Mouse (Mus musculus) kidney, embryonic 14.5 days (tissue): ENCODE results near the gene Fkbp10. TPM values are rescaled to one million over a fixed set of nuclear protein-coding genes. Genes with fewer than 3 reads are reported as not detected.

Source experiments
- ATAC-seq: fragments of 200-750 bp; cut with Nextera tagmentation; 2 replicates; pipeline ENCODE4 v1.8.0; 2017; ENCODE audit warnings: moderate number of reproducible peaks, mild to moderate bottlenecking, moderate TSS enrichment, moderate library complexity; ENCODE audit not compliant: low FRiP score, low TSS enrichment
- H3K27ac ChIP-seq: fragments of 300-500 bp; sonication (generic); 2 replicates; pipeline ENCODE4 v1.5.1; 2014; ENCODE audit warnings: low read depth, mild to moderate bottlenecking, low read length, moderate library complexity, mixed read lengths
- H3K27me3 ChIP-seq: fragments of 300-500 bp; sonication (generic); 2 replicates; pipeline ENCODE4 v1.6.1; 2014; ENCODE audit warnings: mild to moderate bottlenecking, low read length; ENCODE audit not compliant: control insufficient read depth, insufficient read depth
- H3K36me3 ChIP-seq: fragments of 300-500 bp; sonication (generic); 2 replicates; pipeline ENCODE4 v1.6.1; 2014; ENCODE audit warnings: low read length, mixed read lengths; ENCODE audit not compliant: control insufficient read depth, insufficient read depth
- H3K4me1 ChIP-seq: fragments of 300-500 bp; sonication (generic); 2 replicates; pipeline ENCODE4 v1.6.1; 2014; ENCODE audit warnings: low read length, mixed read lengths; ENCODE audit not compliant: control insufficient read depth, insufficient read depth
- H3K4me2 ChIP-seq: fragments of 300-500 bp; sonication (generic); replicated peaks from 2 replicates; pipeline ENCODE4 v1.6.1; 2014; ENCODE audit warnings: low read depth, mild to moderate bottlenecking, low read length
- H3K4me3 ChIP-seq: fragments of 300-500 bp; sonication (generic); 2 replicates; pipeline ENCODE4 v1.5.1; 2014; ENCODE audit warnings: mild to moderate bottlenecking, low read length
- H3K9ac ChIP-seq: fragments of 300-500 bp; sonication (generic); 2 replicates; pipeline ENCODE4 v1.6.1; 2014; ENCODE audit warnings: low read depth, mild to moderate bottlenecking, low read length, moderate library complexity
- H3K9me3 ChIP-seq: fragments of 300-500 bp; sonication (generic); 2 replicates; pipeline ENCODE4 v1.6.1; 2016; ENCODE audit warnings: low read length; ENCODE audit not compliant: control insufficient read depth
- WGBS: fragments of 180-500 bp; shearing (Covaris S2); extraction: QIAGEN DNeasy Blood & Tissue Kit; methylation state at CpG from one replicate; pipeline ENCODE4 v1.1.7; 2014; 5-methylcytosine and 5-hydroxymethylcytosine counted together
- polyA plus RNA-seq: library from polyadenylated mRNA; unstranded; fragments of >200 nt; fragmentation: Nextera tagmentation; extraction: Ambion mirVana; gene quantifications from 2 replicates; pipeline ENCODE4 v1.2.1, GENCODE M21; 2014

The Fkbp10 gene
- polyA plus RNA-seq, 1 experiment from 2014 or later: 113 TPM

- Histone ChIP-seq H3K4me3 (no peak overlapping the region), H3K4me1 (peaks cover 68% of the 10 kb centered on the region), H3K27me3 (no peaks in the 10 kb centered on the region), H3K9ac (no peak overlapping the region), H3K4me2 (no peak overlapping the region; the same call in 1 of the 2 replicates), H3K9me3 (no peaks in the 10 kb centered on the region), H3K36me3 (no peaks in the 10 kb centered on the region), H3K27ac (peak overlapping the region; percentile 56; the same call in 1 of the 2 replicates)
- 43% methylated on average over 9 of the region's 9 CpGs for WGBS
- peak; percentile 77 for ATAC-seq
These were observed 24.2 kb upstream of the Fkbp10 start for GRCm38 (mm10) chr11:100391081-100391883.

- Histone ChIP-seq H3K27ac (peak overlapping the region; percentile 56; the same call in 1 of the 2 replicates), H3K9me3 (no peaks in the 10 kb centered on the region), H3K9ac (no peak overlapping the region), H3K4me1 (peaks cover 63% of the 10 kb centered on the region), H3K27me3 (no peaks in the 10 kb centered on the region), H3K4me3 (no peak overlapping the region), H3K36me3 (no peaks in the 10 kb centered on the region), H3K4me2 (no peak overlapping the region)
- ATAC-seq: no peak
- WGBS: 88% methylated on average over 7 of the region's 7 CpGs
These were observed 23.6 kb upstream of the Fkbp10 start for GRCm38 (mm10) chr11:100391884-100392345.

GRCm38 (mm10) chr11:100392958-100393357 is 22.5 kb upstream of the Fkbp10 start:
- 75% methylated on average over 5 of the region's 5 CpGs for WGBS
- no peaks in the 10 kb centered on the region for H3K27me3 ChIP-seq
- H3K4me3 ChIP-seq: no peak overlapping the region
- peaks cover 54% of the 10 kb centered on the region for H3K4me1 ChIP-seq
- H3K4me2 ChIP-seq: no peak overlapping the region
- no peak for ATAC-seq
- no peaks in the 10 kb centered on the region for H3K9me3 ChIP-seq
- H3K9ac ChIP-seq: no peak overlapping the region
- no peaks in the 10 kb centered on the region for H3K36me3 ChIP-seq
- H3K27ac ChIP-seq: no peak overlapping the region

GRCm38 (mm10) chr11:100393733-100394132 is 21.8 kb upstream of the Fkbp10 start:
- H3K4me3 ChIP-seq: no peak overlapping the region
- 45% methylated on average over 7 of the region's 7 CpGs for WGBS
- no peak overlapping the region for H3K27ac ChIP-seq
- H3K9me3 ChIP-seq: no peaks in the 10 kb centered on the region
- H3K4me2 ChIP-seq: no peak overlapping the region
- peaks cover 47% of the 10 kb centered on the region for H3K4me1 ChIP-seq
- no peaks in the 10 kb centered on the region for H3K27me3 ChIP-seq
- no peak for ATAC-seq
- no peaks in the 10 kb centered on the region for H3K36me3 ChIP-seq
- no peak overlapping the region for H3K9ac ChIP-seq

GRCm38 (mm10) chr11:100394353-100395074 is 21.0 kb upstream of the Fkbp10 start:
- Histone ChIP-seq H3K27ac (peak overlapping the region; percentile 88; the same call in 1 of the 2 replicates), H3K4me3 (peak overlapping the region; percentile 84), H3K9ac (no peak overlapping the region), H3K9me3 (no peaks in the 10 kb centered on the region), H3K4me2 (peak overlapping the region; percentile 81), H3K36me3 (no peaks in the 10 kb centered on the region), H3K4me1 (peaks cover 39% of the 10 kb centered on the region), H3K27me3 (no peaks in the 10 kb centered on the region)
- whole genome bisulfite sequencing: 49% methylated on average over 5 of the region's 5 CpGs
- no peak for ATAC-seq

GRCm38 (mm10) chr11:100395200-100395599 is 20.3 kb upstream of the Fkbp10 start:
- no peak overlapping the region for H3K9ac ChIP-seq
- H3K4me1 ChIP-seq: peaks cover 32% of the 10 kb centered on the region
- peak overlapping the region; percentile 81 for H3K4me2 ChIP-seq
- ATAC-seq: 0 out of 2 replicates have a peak, but pooled peaks have one; percentile 1
- H3K36me3 ChIP-seq: no peaks in the 10 kb centered on the region
- 10% methylated on average over 11 of the region's 11 CpGs for WGBS
- H3K27me3 ChIP-seq: no peaks in the 10 kb centered on the region
- H3K9me3 ChIP-seq: no peaks in the 10 kb centered on the region
- H3K4me3 ChIP-seq: peak overlapping the region; percentile 84
- H3K27ac ChIP-seq: peak overlapping the region; percentile 88; the same call in 1 of the 2 replicates

GRCm38 (mm10) chr11:100395861-100396631 is 19.5 kb upstream of the Fkbp10 start:
- peak overlapping the region; percentile 81 for H3K4me2 ChIP-seq
- no peaks in the 10 kb centered on the region for H3K36me3 ChIP-seq
- peak overlapping the region; percentile 84 for H3K4me3 ChIP-seq
- H3K27me3 ChIP-seq: no peaks in the 10 kb centered on the region
- peak overlapping the region; percentile 77; the same call in 1 of the 2 replicates for H3K9ac ChIP-seq
- H3K4me1 ChIP-seq: peaks cover 24% of the 10 kb centered on the region
- ATAC-seq: no peak
- H3K27ac ChIP-seq: peak overlapping the region; percentile 88
- WGBS: 26% methylated on average over 17 of the region's 17 CpGs
- H3K9me3 ChIP-seq: no peaks in the 10 kb centered on the region

GRCm38 (mm10) chr11:100396886-100397599 is 18.5 kb upstream of the Fkbp10 start:
- no peaks in the 10 kb centered on the region for H3K9me3 ChIP-seq
- H3K9ac ChIP-seq: peak overlapping the region; percentile 77
- H3K27me3 ChIP-seq: no peaks in the 10 kb centered on the region
- H3K4me2 ChIP-seq: peak overlapping the region; percentile 81
- peak overlapping the region; percentile 88 for H3K27ac ChIP-seq
- peaks cover 18% of the 10 kb centered on the region for H3K4me1 ChIP-seq
- ATAC-seq: peak; percentile 26
- 1% methylated on average over 41 of the region's 42 CpGs for WGBS
- no peaks in the 10 kb centered on the region for H3K36me3 ChIP-seq
- H3K4me3 ChIP-seq: peak overlapping the region; percentile 84
